Mouse (Mus musculus): ENCODE results near the gene Hnrnpa2b1. TPM values are rescaled to one million over a fixed set of nuclear protein-coding genes. Genes with fewer than 3 reads are reported as not detected.

The Hnrnpa2b1 gene
- total RNA-seq, 2 experiments from 2014 or later = 444 to 529 TPM

- no peak for DNase-seq (ENCODE audit: extremely low spot score in 1 of 2, low spot score in 1 of 2)
These were observed 46.1 kb downstream of the Hnrnpa2b1 start for GRCm38 (mm10) chr6:51423466-51424122.

GRCm38 (mm10) chr6:51417306-51417936 is 52.3 kb downstream of the Hnrnpa2b1 start:
- DNase-seq (ENCODE audit: extremely low spot score in 1 of 2, low spot score in 1 of 2) = no peak

GRCm38 (mm10) chr6:51416433-51416832 is 53.3 kb downstream of the Hnrnpa2b1 start:
- peak in 1 of 2 experiments; percentile 17 for DNase-seq (ENCODE audit: extremely low spot score in 1 of 2, low spot score in 1 of 2)

Other genes with a start within 250 kb of the Hnrnpa2b1 start
- gene Nfe2l3, start 37.2 kb downstream of the Hnrnpa2b1 start, total RNA-seq (2021) = 1 to 10 TPM; 2.9 to 4.4 TPM
- 100 to 1,000 TPM; 138 to 145 TPM for gene Cbx3, start 466 bp upstream of the Hnrnpa2b1 start, total RNA-seq (2021)
- gene Snx10, start 54.0 kb upstream of the Hnrnpa2b1 start, total RNA-seq (2021) = 100 to 1,000 TPM in 1 of 2 experiments, 10 to 100 TPM in 1; 99.1 to 114 TPM